Mouse (Mus musculus): ENCODE data around the gene Lrrc4c. TPM values are rescaled to one million over a fixed set of nuclear protein-coding genes. Genes with fewer than 3 reads are reported as not detected.

The Lrrc4c gene
- total and polyA plus RNA-seq, 2 experiments from 2014 or later = 0.08 to 0.66 TPM

- Histone ChIP-seq H3K27me3 (ENCODE audit: control insufficient read depth, insufficient read depth, low read length) (no peaks in the 10 kb centered on the region), H3K9me3 (replicated peaks; ENCODE audit: control insufficient read depth, low read length) (no peaks in the 10 kb centered on the region), H3K27ac (ENCODE audit: low read depth) (no peak overlapping the region), H3K9ac (replicated peaks; ENCODE audit: low read depth, low read length) (no peak overlapping the region), H3K36me3 (replicated peaks; ENCODE audit: control insufficient read depth, insufficient read depth, low read length) (no peaks in the 10 kb centered on the region), H3K4me2 (ENCODE audit: low read depth, low read length) (no peak overlapping the region), H3K4me1 (ENCODE audit: control insufficient read depth, insufficient read depth) (no peaks in the 10 kb centered on the region), H3K4me3 (ENCODE audit: low read depth, low read length) (no peak overlapping the region)
- WGBS = 45% methylated on average over 1 of the region's 1 CpGs
- DNase-seq (ENCODE audit: low spot score) = no peak
- TF ChIP-seq CTCF (IDR thresholded peaks at IDR 0.05; ENCODE audit: low read depth) = no peak
- TF ChIP-seq EP300 (IDR thresholded peaks at IDR 0.05; ENCODE audit: low read depth) = no peak
- no peak for ATAC-seq (ENCODE audit: insufficient read depth, low read depth)
Observed at GRCm38 (mm10) chr2:96757701-96758100, 439.7 kb downstream of the Lrrc4c start.

GRCm38 (mm10) chr2:96763538-96763937, 445.6 kb downstream of the Lrrc4c start:
- H3K36me3 ChIP-seq (replicated peaks; ENCODE audit: control insufficient read depth, insufficient read depth, low read length) = no peaks in the 10 kb centered on the region
- no peaks in the 10 kb centered on the region for H3K27me3 ChIP-seq (ENCODE audit: control insufficient read depth, insufficient read depth, low read length)
- no peak overlapping the region for H3K4me3 ChIP-seq (ENCODE audit: low read depth, low read length)
- H3K27ac ChIP-seq (ENCODE audit: low read depth) = no peak overlapping the region
- ATAC-seq (ENCODE audit: insufficient read depth, low read depth) = no peak
- 69% methylated on average over 5 of the region's 5 CpGs for WGBS
- H3K9ac ChIP-seq (replicated peaks; ENCODE audit: low read depth, low read length) = no peak overlapping the region
- H3K4me2 ChIP-seq (ENCODE audit: low read depth, low read length) = no peak overlapping the region
- no peak for TF ChIP-seq CTCF (IDR thresholded peaks at IDR 0.05; ENCODE audit: low read depth)
- no peak for TF ChIP-seq EP300 (IDR thresholded peaks at IDR 0.05; ENCODE audit: low read depth)
- H3K9me3 ChIP-seq (replicated peaks; ENCODE audit: control insufficient read depth, low read length) = no peaks in the 10 kb centered on the region
- no peak for DNase-seq (ENCODE audit: low spot score)
- no peaks in the 10 kb centered on the region for H3K4me1 ChIP-seq (ENCODE audit: control insufficient read depth, insufficient read depth)

DNA sequence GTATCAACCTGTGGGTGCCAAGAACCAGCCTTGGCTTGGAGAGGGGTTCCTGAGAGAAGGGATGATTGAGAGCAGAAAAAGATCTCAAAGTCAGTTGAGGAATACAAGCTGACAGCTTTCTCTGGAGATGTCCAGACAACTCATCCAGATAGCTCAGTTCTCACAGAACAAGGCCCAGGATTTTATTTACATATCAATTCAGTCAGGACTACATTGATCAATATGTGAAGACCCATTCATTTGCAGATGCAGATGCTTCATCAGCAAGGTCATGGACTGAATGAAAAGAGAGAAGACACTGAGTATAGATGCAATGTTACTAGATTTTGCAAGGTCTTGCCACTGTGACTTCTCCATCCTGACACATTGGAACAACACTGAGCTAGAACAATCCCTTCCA, 457.4 kb downstream of the Lrrc4c start:
- DNase-seq (ENCODE audit: low spot score) = no peak
- TF ChIP-seq EP300 (IDR thresholded peaks at IDR 0.05; ENCODE audit: low read depth) (no peak), CTCF (IDR thresholded peaks at IDR 0.05; ENCODE audit: low read depth) (no peak)
- no peaks in the 10 kb centered on the region for H3K9me3 ChIP-seq (replicated peaks; ENCODE audit: control insufficient read depth, low read length)
- no peaks in the 10 kb centered on the region for H3K36me3 ChIP-seq (replicated peaks; ENCODE audit: control insufficient read depth, insufficient read depth, low read length)
- no peak overlapping the region for H3K9ac ChIP-seq (replicated peaks; ENCODE audit: low read depth, low read length)
- no peaks in the 10 kb centered on the region for H3K27me3 ChIP-seq (ENCODE audit: control insufficient read depth, insufficient read depth, low read length)
- no peak overlapping the region for H3K4me2 ChIP-seq (ENCODE audit: low read depth, low read length)
- no peaks in the 10 kb centered on the region for H3K4me1 ChIP-seq (ENCODE audit: control insufficient read depth, insufficient read depth)
- ATAC-seq (ENCODE audit: insufficient read depth, low read depth) = no peak
- no peak overlapping the region for H3K27ac ChIP-seq (ENCODE audit: low read depth)
- no peak overlapping the region for H3K4me3 ChIP-seq (ENCODE audit: low read depth, low read length)

GRCm38 (mm10) chr2:96796681-96797385, 478.9 kb downstream of the Lrrc4c start:
- Histone ChIP-seq H3K4me2 (ENCODE audit: low read depth, low read length) (no peak overlapping the region), H3K9me3 (replicated peaks; ENCODE audit: control insufficient read depth, low read length) (no peaks in the 10 kb centered on the region), H3K4me3 (ENCODE audit: low read depth, low read length) (no peak overlapping the region), H3K27ac (ENCODE audit: low read depth) (no peak overlapping the region), H3K4me1 (ENCODE audit: control insufficient read depth, insufficient read depth) (no peaks in the 10 kb centered on the region), H3K27me3 (ENCODE audit: control insufficient read depth, insufficient read depth, low read length) (no peaks in the 10 kb centered on the region), H3K36me3 (replicated peaks; ENCODE audit: control insufficient read depth, insufficient read depth, low read length) (no peaks in the 10 kb centered on the region), H3K9ac (replicated peaks; ENCODE audit: low read depth, low read length) (no peak overlapping the region)
- WGBS = 25% methylated on average over 6 of the region's 6 CpGs
- ATAC-seq (ENCODE audit: insufficient read depth, low read depth) (no peak), DNase-seq (ENCODE audit: low spot score) (no peak)
- TF ChIP-seq CTCF (IDR thresholded peaks at IDR 0.05; ENCODE audit: low read depth) (no peak), EP300 (IDR thresholded peaks at IDR 0.05; ENCODE audit: low read depth) (no peak)

DNA sequence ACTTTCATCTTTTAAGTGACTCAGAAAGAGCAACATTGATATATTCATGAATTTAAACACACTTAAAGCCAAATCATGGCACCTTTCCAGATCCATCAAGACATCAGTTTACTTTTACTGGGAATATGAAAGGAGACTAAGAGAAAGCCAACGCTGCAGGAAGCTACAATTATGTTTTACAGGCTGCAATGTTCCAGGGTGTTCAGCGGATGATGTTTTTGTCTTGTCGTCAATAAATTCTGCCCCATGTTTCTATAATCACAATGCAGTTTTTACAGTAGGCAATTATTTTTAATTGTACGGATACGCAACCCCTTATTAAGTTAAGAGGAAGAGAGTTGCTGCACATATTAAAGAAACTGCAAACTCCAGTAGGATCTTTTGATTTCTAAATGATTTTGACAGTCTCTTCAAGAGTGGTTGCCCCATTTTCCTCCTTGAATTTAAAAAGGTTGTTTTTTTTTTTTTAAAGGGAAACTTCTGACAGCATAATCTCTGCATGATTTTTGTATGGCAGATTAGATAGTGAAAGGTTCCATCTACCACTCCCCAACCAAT, 532.9 kb downstream of the Lrrc4c start:
- Histone ChIP-seq H3K4me3 (ENCODE audit: low read depth, low read length) (no peak overlapping the region), H3K9me3 (replicated peaks; ENCODE audit: control insufficient read depth, low read length) (no peaks in the 10 kb centered on the region), H3K27ac (ENCODE audit: low read depth) (no peak overlapping the region), H3K4me1 (ENCODE audit: control insufficient read depth, insufficient read depth) (no peaks in the 10 kb centered on the region), H3K36me3 (replicated peaks; ENCODE audit: control insufficient read depth, insufficient read depth, low read length) (no peaks in the 10 kb centered on the region), H3K27me3 (ENCODE audit: control insufficient read depth, insufficient read depth, low read length) (no peaks in the 10 kb centered on the region), H3K4me2 (ENCODE audit: low read depth, low read length) (no peak overlapping the region), H3K9ac (replicated peaks; ENCODE audit: low read depth, low read length) (no peak overlapping the region)
- WGBS = 85% methylated on average over 5 of the region's 5 CpGs
- no peak for ATAC-seq (ENCODE audit: insufficient read depth, low read depth)
- no peak for DNase-seq (ENCODE audit: low spot score)
- TF ChIP-seq EP300 (IDR thresholded peaks at IDR 0.05; ENCODE audit: low read depth) = no peak
- TF ChIP-seq CTCF (IDR thresholded peaks at IDR 0.05; ENCODE audit: low read depth) = no peak

GRCm38 (mm10) chr2:96853797-96854196, 535.8 kb downstream of the Lrrc4c start:
- Histone ChIP-seq H3K27me3 (ENCODE audit: control insufficient read depth, insufficient read depth, low read length) (no peaks in the 10 kb centered on the region), H3K4me3 (ENCODE audit: low read depth, low read length) (no peak overlapping the region), H3K9ac (replicated peaks; ENCODE audit: low read depth, low read length) (no peak overlapping the region), H3K36me3 (replicated peaks; ENCODE audit: control insufficient read depth, insufficient read depth, low read length) (no peaks in the 10 kb centered on the region), H3K9me3 (replicated peaks; ENCODE audit: control insufficient read depth, low read length) (no peaks in the 10 kb centered on the region), H3K27ac (ENCODE audit: low read depth) (no peak overlapping the region), H3K4me1 (ENCODE audit: control insufficient read depth, insufficient read depth) (no peaks in the 10 kb centered on the region), H3K4me2 (ENCODE audit: low read depth, low read length) (no peak overlapping the region)
- ATAC-seq (ENCODE audit: insufficient read depth, low read depth) (no peak), DNase-seq (ENCODE audit: low spot score) (no peak)
- WGBS = 78% methylated on average over 1 of the region's 1 CpGs
- TF ChIP-seq EP300 (IDR thresholded peaks at IDR 0.05; ENCODE audit: low read depth) (no peak), CTCF (IDR thresholded peaks at IDR 0.05; ENCODE audit: low read depth) (no peak)
